Mouse (Mus musculus): ENCODE data around the gene Zbtb7b. TPM values are rescaled to one million over a fixed set of nuclear protein-coding genes. Genes with fewer than 3 reads are reported as not detected.

Zbtb7b gene
- polyA plus RNA-seq, 1 experiment from 2014 or later: 0.88 TPM

Other genes starting within 250 kb of the Zbtb7b start
- 58.1 and 58.4 TPM in 2 replicates for gene Hcn3, start 234.6 kb downstream of the Zbtb7b start, polyA plus RNA-seq (2015; fragmentation: Nextera tagmentation; extraction: Ambion mirVana)
- gene Clk2, start 230.0 kb downstream of the Zbtb7b start, polyA plus RNA-seq (2015; fragmentation: Nextera tagmentation; extraction: Ambion mirVana): 17.3 and 18.8 TPM in 2 replicates
- gene Scamp3, start 217.3 kb downstream of the Zbtb7b start, polyA plus RNA-seq (2015; fragmentation: Nextera tagmentation; extraction: Ambion mirVana): 166 and 172 TPM in 2 replicates
- gene Fam189b, start 211.6 kb downstream of the Zbtb7b start, polyA plus RNA-seq (2015; fragmentation: Nextera tagmentation; extraction: Ambion mirVana): 35.4 and 40.8 TPM in 2 replicates
- 51.8 and 54.0 TPM in 2 replicates for gene Gba, start 191.8 kb downstream of the Zbtb7b start, polyA plus RNA-seq (2015; fragmentation: Nextera tagmentation; extraction: Ambion mirVana)
- gene Thbs3, start 179.6 kb downstream of the Zbtb7b start, polyA plus RNA-seq (2015; fragmentation: Nextera tagmentation; extraction: Ambion mirVana): 47.5 and 53.0 TPM in 2 replicates
- 163 and 166 TPM in 2 replicates for gene Mtx1, start 167.7 kb downstream of the Zbtb7b start, polyA plus RNA-seq (2015; fragmentation: Nextera tagmentation; extraction: Ambion mirVana)
- 0.59 and 0.90 TPM in 2 replicates for gene Muc1, start 165.7 kb downstream of the Zbtb7b start, polyA plus RNA-seq (2015; fragmentation: Nextera tagmentation; extraction: Ambion mirVana)
- 205 and 227 TPM in 2 replicates for gene Krtcap2, start 148.8 kb downstream of the Zbtb7b start, polyA plus RNA-seq (2015; fragmentation: Nextera tagmentation; extraction: Ambion mirVana)
- gene Trim46, start 148.5 kb downstream of the Zbtb7b start, polyA plus RNA-seq (2015; fragmentation: Nextera tagmentation; extraction: Ambion mirVana): 78.7 and 87.1 TPM in 2 replicates
- gene Dpm3, start 135.4 kb downstream of the Zbtb7b start, polyA plus RNA-seq (2015; fragmentation: Nextera tagmentation; extraction: Ambion mirVana): 64.3 and 79.8 TPM in 2 replicates
- gene Slc50a1, start 124.2 kb downstream of the Zbtb7b start, polyA plus RNA-seq (2015; fragmentation: Nextera tagmentation; extraction: Ambion mirVana): 39.4 and 43.9 TPM in 2 replicates
- 8.4 and 9.9 TPM in 2 replicates for gene Efna1, start 113.6 kb downstream of the Zbtb7b start, polyA plus RNA-seq (2015; fragmentation: Nextera tagmentation; extraction: Ambion mirVana)
- gene Efna3, start 71.8 kb downstream of the Zbtb7b start, polyA plus RNA-seq (2015; fragmentation: Nextera tagmentation; extraction: Ambion mirVana): 77.9 and 78.0 TPM in 2 replicates
- gene Efna4, start 56.7 kb downstream of the Zbtb7b start, polyA plus RNA-seq (2015; fragmentation: Nextera tagmentation; extraction: Ambion mirVana): 3.9 and 5.0 TPM in 2 replicates
- gene Adam15, start 44.8 kb downstream of the Zbtb7b start, polyA plus RNA-seq (2015; fragmentation: Nextera tagmentation; extraction: Ambion mirVana): 74.6 and 84.1 TPM in 2 replicates
- gene Dcst2, start 32.8 kb downstream of the Zbtb7b start, polyA plus RNA-seq (2015; fragmentation: Nextera tagmentation; extraction: Ambion mirVana): 0.10 and 0.11 TPM in 2 replicates
- 0.66 and 1.1 TPM in 2 replicates for gene Dcst1, start 29.5 kb downstream of the Zbtb7b start, polyA plus RNA-seq (2015; fragmentation: Nextera tagmentation; extraction: Ambion mirVana)
- 0.60 TPM in 1 of 2 replicates, not detected in the other for gene Lenep, start 8.0 kb upstream of the Zbtb7b start, polyA plus RNA-seq (2015; fragmentation: Nextera tagmentation; extraction: Ambion mirVana)
- 34.7 and 36.6 TPM in 2 replicates for gene Flad1, start 17.1 kb upstream of the Zbtb7b start, polyA plus RNA-seq (2015; fragmentation: Nextera tagmentation; extraction: Ambion mirVana)
- 87.9 and 91.5 TPM in 2 replicates for gene Cks1b, start 23.6 kb upstream of the Zbtb7b start, polyA plus RNA-seq (2015; fragmentation: Nextera tagmentation; extraction: Ambion mirVana)
- gene Shc1, start 23.7 kb upstream of the Zbtb7b start, polyA plus RNA-seq (2015; fragmentation: Nextera tagmentation; extraction: Ambion mirVana): 16.9 and 23.8 TPM in 2 replicates
- gene Pygo2, start 35.4 kb upstream of the Zbtb7b start, polyA plus RNA-seq (2015; fragmentation: Nextera tagmentation; extraction: Ambion mirVana): 34.1 and 45.6 TPM in 2 replicates
- 25.0 and 26.4 TPM in 2 replicates for gene Pbxip1, start 41.9 kb upstream of the Zbtb7b start, polyA plus RNA-seq (2015; fragmentation: Nextera tagmentation; extraction: Ambion mirVana)
- gene Pmvk, start 59.8 kb upstream of the Zbtb7b start, polyA plus RNA-seq (2015; fragmentation: Nextera tagmentation; extraction: Ambion mirVana): 137 and 156 TPM in 2 replicates
- 9.0 and 10.4 TPM in 2 replicates for gene Kcnn3, start 125.4 kb upstream of the Zbtb7b start, polyA plus RNA-seq (2015; fragmentation: Nextera tagmentation; extraction: Ambion mirVana)